In the genomic region with DNA sequence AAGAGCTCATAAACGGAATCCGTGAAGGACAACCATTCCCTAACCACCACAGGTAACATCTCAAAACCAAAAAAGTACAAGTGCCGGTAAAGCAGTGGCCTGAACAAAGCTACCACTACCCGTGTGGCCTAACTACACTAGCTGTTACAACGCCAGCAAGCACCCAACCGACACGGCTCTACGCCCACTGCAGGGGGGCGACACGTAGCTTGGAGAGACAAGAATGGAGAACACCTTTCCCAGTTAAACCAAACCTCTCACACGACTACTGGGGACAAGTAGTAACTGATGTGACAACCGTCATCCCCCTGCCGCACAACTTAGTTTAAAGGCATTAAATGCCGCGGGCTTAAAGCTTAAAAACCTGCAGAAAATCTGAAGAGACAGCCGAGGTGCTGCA, we compare ENCODE assay signal across 7 mouse cellular contexts. TPM values are rescaled to one million over a fixed set of nuclear protein-coding genes. Genes with fewer than 3 reads are reported as not detected.
DNase-seq lines count a peak whose midpoint lies in the region; ATAC-seq and TF ChIP-seq lines count a peak whose summit lies in the region.

No protein-coding gene starts in this region.

- peak; percentile 64 to 67 for DNase-seq in cerebellum, adult 2 months
- DNase-seq in hindbrain, embryonic 11.5 days (ENCODE audit: low spot score) = peak; percentile 73
- DNase-seq in left cerebral cortex, postnatal 10 days (ENCODE audit: extremely low spot score in 1 of 2, low spot score in 2 of 2) = peak; percentile 16 to 54
- peak; percentile 18 for DNase-seq in skeletal muscle tissue, adult 2 months (ENCODE audit: low read depth, low spot score)

- H3K4me3 ChIP-seq in cerebellum, adult 2 months (replicated peaks; ENCODE audit: insufficient read depth, low read depth, low read length) = peak overlapping the region; percentile 80
- peak overlapping the region; percentile 63 for H3K4me3 ChIP-seq in hindbrain, embryonic 11.5 days (ENCODE audit: low read depth, low read length)
- peak overlapping the region; percentile 96 for H3K4me3 ChIP-seq in macrophage (ENCODE audit: inconsistent target)

- peak; percentile 12 for ATAC-seq in activated CD4-positive, CD25-positive, alpha-beta regulatory T cell, adult 4 months
- ATAC-seq in frontal cortex, adult (ENCODE audit: low TSS enrichment) = peak; percentile 42
- ATAC-seq in hindbrain, embryonic 11.5 days (ENCODE audit: low FRiP score) = peak; percentile 58

- peak overlapping the region; percentile 90 for H3K9ac ChIP-seq in hindbrain, embryonic 11.5 days (ENCODE audit: low read depth, low read length)

- under 1% methylated on average over 16 of the region's 16 CpGs for WGBS in cerebellum, adult 2 months
- 1% methylated on average over 16 of the region's 16 CpGs for WGBS in hindbrain, embryonic 11.5 days
- under 1% methylated on average over 16 of the region's 16 CpGs for WGBS in macrophage (ENCODE audit: missing documents)

- intact Hi-C loops in left cerebral cortex, postnatal 10 days (cut with DNase I) = no loop called here

- peaks cover 51% of the 10 kb centered on the region; the same call in 1 of the 2 replicates for H3K79me2 ChIP-seq in macrophage (ENCODE audit: inconsistent target)

- TF ChIP-seq POLR2A in cerebellum, adult 2 months (IDR thresholded peaks at IDR 0.05; ENCODE audit: borderline replicate concordance, insufficient read depth, low read length) = no peak

- no peak for TF ChIP-seq CTCF in cerebellum, adult 2 months (IDR thresholded peaks at IDR 0.05; ENCODE audit: borderline replicate concordance, insufficient read depth, low read depth, low read length)

- H3K4me2 ChIP-seq in hindbrain, embryonic 11.5 days (replicated peaks; ENCODE audit: low read depth, low read length) = peak overlapping the region; percentile 67

- H3K4me1 ChIP-seq in cerebellum, adult 2 months (ENCODE audit: control insufficient read depth, insufficient read depth, low read length) = no peaks in the 10 kb centered on the region; the same call in 1 of the 2 replicates
- no peaks in the 10 kb centered on the region for H3K4me1 ChIP-seq in hindbrain, embryonic 11.5 days (replicated peaks; ENCODE audit: control insufficient read depth, insufficient read depth, low read length)

- H3K27ac ChIP-seq in cerebellum, adult 2 months (ENCODE audit: insufficient read depth, low read length) = peak overlapping the region; percentile 84
- peak overlapping the region; percentile 98 for H3K27ac ChIP-seq in hindbrain, embryonic 11.5 days (ENCODE audit: low read depth, low read length)
- H3K27ac ChIP-seq in macrophage = peak overlapping the region; percentile 93

- H3K27me3 ChIP-seq in cerebellum, adult 2 months (ENCODE audit: control insufficient read depth, insufficient read depth, low read length) = no peaks in the 10 kb centered on the region
- H3K27me3 ChIP-seq in hindbrain, embryonic 11.5 days (ENCODE audit: control insufficient read depth, insufficient read depth, low read length) = no peaks in the 10 kb centered on the region

- H3K36me3 ChIP-seq in hindbrain, embryonic 11.5 days (ENCODE audit: control insufficient read depth, insufficient read depth, low read length) = no peaks in the 10 kb centered on the region
- peaks cover 5% of the 10 kb centered on the region; the same call in 1 of the 2 replicates for H3K36me3 ChIP-seq in macrophage (ENCODE audit: inconsistent target)

- no peaks in the 10 kb centered on the region for H3K9me3 ChIP-seq in hindbrain, embryonic 11.5 days (ENCODE audit: control insufficient read depth, low read length)

RNA-seq across cellular contexts. Expression of gene Birc2, which starts 0.5 kb away (rescaled TPM):
- 10 to 100 TPM; 94.9 to 96.7 TPM for polyA plus RNA-seq in activated CD4-positive, CD25-positive, alpha-beta regulatory T cell, adult 4 months (2017; shearing (Covaris generic))
- 32.6 and 37.8 TPM in 2 replicates for polyA plus RNA-seq in cerebellum, adult 2 months (2012; rRNA removed)
- polyA plus RNA-seq in hindbrain, embryonic 11.5 days (2014; fragmentation: Nextera tagmentation; extraction: Ambion mirVana) = 45.3 and 51.7 TPM in 2 replicates
- 10 to 100 TPM; 28.4 to 28.6 TPM for total RNA-seq in left cerebral cortex, postnatal 10 days (2021)
- 100 to 1,000 TPM in 8 of 26 experiments, 10 to 100 TPM in 18; 49.4 to 204 (median 85.4) TPM for total RNA-seq in macrophage (2018; cell fraction: chromatin; rRNA removed)
- 10 to 100 TPM; 14.0 to 29.8 (median 21.6) TPM for total RNA-seq in macrophage (2018; cell fraction: cytosol; rRNA removed)
- total RNA-seq in macrophage (2018; cell fraction: nucleus; rRNA removed) = 100 to 1,000 TPM in 9 of 26 experiments, 10 to 100 TPM in 17; 47.2 to 191 (median 87.6) TPM
- 10.9 to 18.8 TPM (median 13.6 TPM) in 3 replicates for polyA plus RNA-seq in macrophage (2018)

RNA-seq across cellular contexts. Expression of gene Birc3, which starts 36.7 kb away (rescaled TPM):
- polyA plus RNA-seq in activated CD4-positive, CD25-positive, alpha-beta regulatory T cell, adult 4 months (2017; shearing (Covaris generic)) = 100 to 1,000 TPM; 111 to 118 TPM
- 2.0 and 2.4 TPM in 2 replicates for polyA plus RNA-seq in cerebellum, adult 2 months (2012; rRNA removed)
- 3.5 and 3.7 TPM in 2 replicates for polyA plus RNA-seq in hindbrain, embryonic 11.5 days (2014; fragmentation: Nextera tagmentation; extraction: Ambion mirVana)
- 1 to 10 TPM; 2.2 to 2.4 TPM for total RNA-seq in left cerebral cortex, postnatal 10 days (2021)
- total RNA-seq in macrophage (2018; cell fraction: chromatin; rRNA removed) = 1,000 to 10,000 TPM in 5 of 26 experiments, 100 to 1,000 TPM in 21; 167 to 1,519 (median 675) TPM
- 100 to 1,000 TPM in 17 of 26 experiments, 10 to 100 TPM in 9; 42.2 to 232 (median 128) TPM for total RNA-seq in macrophage (2018; cell fraction: cytosol; rRNA removed)
- 100 to 1,000 TPM; 109 to 776 (median 538) TPM for total RNA-seq in macrophage (2018; cell fraction: nucleus; rRNA removed)
- 21.4 to 66.0 TPM (median 37.6 TPM) in 3 replicates for polyA plus RNA-seq in macrophage (2018)

Comparison
In these comparisons a context has a peak if more than half of its experiments do, and no peak if none do; other contexts are left out.
1. Peak in every context shown above with its lines: DNase-seq, ATAC-seq, H3K4me3 ChIP-seq and H3K27ac ChIP-seq.
2. DNase-seq: peak in every context shown above with its lines; median percentile 73 in hindbrain, embryonic 11.5 days; 66 in cerebellum, adult 2 months; 35 in left cerebral cortex, postnatal 10 days; 18 in skeletal muscle tissue, adult 2 months.